Mouse (Mus musculus) fibroblast of lung, adult 2 months (primary cell): ENCODE results near the gene Vps9d1.
"Not testable (repeated sequence)": the region's sequence is repeated elsewhere in the genome, so short reads cannot be mapped to it uniquely, and the experiment has no call there.

ENCODE experiments used
- DNase-seq: peaks from one replicate; pipeline ENCODE4 v3.0.0-alpha.2; 2011; ENCODE audit warnings: low read depth

Vps9d1 gene

GRCm38 (mm10) chr8:123253451-123254098, 573 bp downstream of the Vps9d1 start:
- no peak for DNase-seq

GRCm38 (mm10) chr8:123252925-123253324, 1.2 kb downstream of the Vps9d1 start:
- DNase-seq = no peak

GRCm38 (mm10) chr8:123250940-123251339, 3.2 kb downstream of the Vps9d1 start:
- no peak for DNase-seq

- no peak for DNase-seq
Measured at GRCm38 (mm10) chr8:123248596-123248995, 5.6 kb downstream of the Vps9d1 start.

- no peak for DNase-seq
Measured at GRCm38 (mm10) chr8:123247748-123248147, 6.4 kb downstream of the Vps9d1 start.

- no peak for DNase-seq
Measured at GRCm38 (mm10) chr8:123245543-123245942, 8.6 kb downstream of the Vps9d1 start.

- no peak for DNase-seq
Measured at GRCm38 (mm10) chr8:123244382-123244781, 9.8 kb downstream of the Vps9d1 start.

- DNase-seq = no peak
Measured at GRCm38 (mm10) chr8:123243053-123243452, 11.1 kb downstream of the Vps9d1 start.

GRCm38 (mm10) chr8:123242107-123242923, 11.8 kb downstream of the Vps9d1 start:
- DNase-seq = no peak

GRCm38 (mm10) chr8:123239398-123239797, 14.8 kb downstream of the Vps9d1 start:
- no peak for DNase-seq

GRCm38 (mm10) chr8:123235520-123236497, 18.3 kb downstream of the Vps9d1 start, which contains the start of gene Spata2l:
Gene Spata2l (minus strand): TSS chr8:123236233.
- peak; percentile 50 for DNase-seq

GRCm38 (mm10) chr8:123234918-123235519, 19.1 kb downstream of the Vps9d1 start:
- DNase-seq = no peak

GRCm38 (mm10) chr8:123233760-123234159, 20.4 kb downstream of the Vps9d1 start:
- DNase-seq = no peak

- DNase-seq = no peak
Measured at GRCm38 (mm10) chr8:123233300-123233699, 20.8 kb downstream of the Vps9d1 start.

GRCm38 (mm10) chr8:123232553-123232952, 21.6 kb downstream of the Vps9d1 start:
- no peak for DNase-seq

GRCm38 (mm10) chr8:123231742-123232141, 22.4 kb downstream of the Vps9d1 start:
- no peak for DNase-seq

- not testable (repeated sequence) for DNase-seq
Measured at GRCm38 (mm10) chr8:123230326-123230725, 23.8 kb downstream of the Vps9d1 start.

- no peak for DNase-seq
Measured at GRCm38 (mm10) chr8:123228416-123228815, 25.7 kb downstream of the Vps9d1 start.

- DNase-seq = peak; percentile 72
Measured at GRCm38 (mm10) chr8:123224278-123225266, 29.6 kb downstream of the Vps9d1 start, which contains the start of gene Cdk10. Gene Cdk10 (plus strand): TSS chr8:123224842.

GRCm38 (mm10) chr8:123220917-123221316, 33.2 kb downstream of the Vps9d1 start:
- no peak for DNase-seq
